Mouse (Mus musculus): ENCODE results near the gene Raver2.

DNA sequence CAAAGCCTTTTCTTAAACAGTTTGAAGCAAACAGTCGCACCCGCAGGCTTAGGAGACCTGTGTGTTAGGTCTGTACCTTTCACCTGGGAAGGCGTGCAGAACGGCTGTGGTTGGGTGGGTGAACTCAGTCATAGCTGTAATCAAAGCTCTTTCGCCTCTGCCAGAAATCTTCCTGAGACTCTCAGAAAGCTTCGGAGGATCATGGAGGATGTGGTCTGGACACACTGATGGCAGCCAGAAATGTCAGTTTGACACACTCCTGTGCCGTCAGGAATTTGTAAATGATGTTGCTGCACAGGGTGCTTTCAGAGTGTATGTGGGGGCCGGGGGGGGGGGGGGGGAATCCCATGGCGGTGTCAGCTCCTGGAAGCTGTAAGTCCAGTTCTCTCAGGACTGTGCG, 24.5 kb downstream of the Raver2 start:
- TF ChIP-seq TAL1 (IDR thresholded peaks at IDR 0.05; ENCODE audit: low read length) (no peak), GATA1 (IDR thresholded peaks at IDR 0.05; ENCODE audit: low read length) (no peak)

All from erythroblast, embryonic 14.5 days (primary cell).